Mouse (Mus musculus): ENCODE measurements around the gene Cuedc1. TPM values are rescaled to one million over a fixed set of nuclear protein-coding genes. Genes with fewer than 3 reads are reported as not detected.

The Cuedc1 gene
- polyA plus RNA-seq, 1 experiment: 14.4 TPM

DNA sequence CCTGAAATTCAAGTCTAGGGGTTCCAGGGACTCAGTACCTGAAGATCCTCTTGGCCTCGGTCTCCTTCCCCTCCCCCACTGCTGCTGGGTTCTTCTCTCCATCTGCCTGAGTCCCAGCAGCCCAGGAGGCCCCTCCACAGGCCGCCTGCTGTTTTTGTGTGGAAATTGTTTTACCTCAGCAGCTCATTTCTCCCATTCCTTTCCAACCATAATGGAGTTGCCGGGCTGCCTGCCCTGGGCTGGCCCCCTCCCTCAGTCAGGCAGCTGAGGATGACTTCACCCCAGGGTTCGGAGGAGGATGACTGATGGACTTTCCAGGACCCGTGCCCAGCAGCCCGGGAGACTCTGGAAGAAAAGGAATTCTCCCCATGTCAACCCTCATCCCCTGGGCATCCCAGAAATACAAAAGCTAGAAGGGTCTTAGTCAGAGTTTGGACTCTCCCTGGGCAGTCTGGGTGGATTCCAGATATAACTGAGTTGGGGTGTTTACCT, 82.7 kb downstream of the Cuedc1 start:
- H3K4me1 ChIP-seq (ENCODE audit: control insufficient read depth, insufficient read depth, low read length): no peaks in the 10 kb centered on the region
- no peak for TF ChIP-seq CTCF (IDR thresholded peaks at IDR 0.05; ENCODE audit: control insufficient read depth, insufficient read depth, low read length)
- no peak for TF ChIP-seq POLR2A (IDR thresholded peaks at IDR 0.05; ENCODE audit: borderline replicate concordance, control insufficient read depth, low read depth, low read length)
- H3K27ac ChIP-seq (ENCODE audit: control insufficient read depth, insufficient read depth, low read depth, low read length, poor library complexity): no peak overlapping the region
- WGBS: 56% methylated on average over 6 of the region's 6 CpGs
- H3K4me3 ChIP-seq (replicated peaks; ENCODE audit: control insufficient read depth, low read depth, low read length): no peak overlapping the region

DNA sequence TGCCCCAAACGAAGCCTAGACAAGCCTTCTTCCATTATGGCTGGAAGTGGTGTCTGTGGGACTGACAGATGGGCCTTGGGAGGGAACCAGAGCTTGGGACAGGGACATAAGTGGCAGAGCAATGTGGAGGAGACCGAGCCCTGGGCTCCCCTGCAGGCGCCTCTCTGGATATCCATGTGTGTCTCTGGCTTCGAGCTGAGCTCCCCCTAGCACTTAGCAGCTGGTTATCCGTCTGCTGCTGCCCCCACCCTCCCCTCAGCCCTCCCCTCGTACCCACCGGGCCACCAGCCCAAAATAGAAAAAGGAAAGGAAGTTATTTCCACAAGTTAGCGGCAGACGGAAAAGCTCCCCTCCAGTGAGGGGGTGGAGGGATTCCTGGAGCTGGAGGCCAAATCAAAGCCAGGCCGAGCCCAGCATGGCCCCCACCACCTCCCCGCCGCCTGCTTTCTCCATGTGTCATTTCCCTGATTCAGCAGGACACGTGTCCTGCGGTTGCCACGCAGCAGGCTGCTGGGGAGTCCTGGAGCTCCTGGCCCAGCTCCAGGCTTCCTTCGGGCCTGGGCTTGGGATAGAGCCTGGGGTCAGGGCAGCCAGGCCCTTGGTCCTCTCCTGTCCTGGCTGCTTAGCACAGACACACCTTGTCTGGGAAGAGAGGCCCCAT, 83.2 kb downstream of the Cuedc1 start:
- TF ChIP-seq CTCF (IDR thresholded peaks at IDR 0.05; ENCODE audit: control insufficient read depth, insufficient read depth, low read length): no peak
- no peak for TF ChIP-seq POLR2A (IDR thresholded peaks at IDR 0.05; ENCODE audit: borderline replicate concordance, control insufficient read depth, low read depth, low read length)
- Histone ChIP-seq H3K4me3 (replicated peaks; ENCODE audit: control insufficient read depth, low read depth, low read length) (no peak overlapping the region), H3K4me1 (ENCODE audit: control insufficient read depth, insufficient read depth, low read length) (no peaks in the 10 kb centered on the region), H3K27ac (ENCODE audit: control insufficient read depth, insufficient read depth, low read depth, low read length, poor library complexity) (no peak overlapping the region)
- WGBS: 9% methylated on average over 16 of the region's 16 CpGs

DNA sequence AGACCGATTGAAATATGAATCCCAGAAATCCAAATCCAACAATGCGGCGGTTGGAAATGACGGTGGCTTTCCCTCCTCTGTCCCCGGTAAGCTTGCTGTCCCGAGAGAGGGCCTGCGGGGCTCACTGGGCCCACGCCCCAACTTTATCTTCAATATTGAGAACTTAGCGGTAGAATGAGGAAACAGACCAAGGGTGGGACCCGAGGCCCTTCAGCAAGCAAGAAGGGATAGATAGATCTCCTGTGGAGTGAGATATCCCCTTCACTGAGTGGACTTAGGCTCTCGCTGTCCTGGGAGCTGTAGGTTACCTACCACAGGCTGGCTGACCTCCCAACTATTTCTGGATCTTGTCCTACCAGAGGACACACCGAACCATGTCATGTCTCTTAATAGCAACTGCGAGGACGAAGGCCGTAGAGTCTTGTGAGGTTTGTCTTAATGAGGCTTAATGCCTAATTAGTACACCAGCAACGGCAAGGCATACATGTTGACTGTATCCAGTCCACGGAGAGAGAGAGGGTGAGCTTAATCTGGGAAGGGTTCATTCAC, 86.8 kb downstream of the Cuedc1 start:
- WGBS: 70% methylated on average over 17 of the region's 17 CpGs
- no peak for TF ChIP-seq CTCF (IDR thresholded peaks at IDR 0.05; ENCODE audit: control insufficient read depth, insufficient read depth, low read length)
- no peak for TF ChIP-seq POLR2A (IDR thresholded peaks at IDR 0.05; ENCODE audit: borderline replicate concordance, control insufficient read depth, low read depth, low read length)
- Histone ChIP-seq H3K27ac (ENCODE audit: control insufficient read depth, insufficient read depth, low read depth, low read length, poor library complexity) (no peak overlapping the region), H3K4me3 (replicated peaks; ENCODE audit: control insufficient read depth, low read depth, low read length) (no peak overlapping the region), H3K4me1 (ENCODE audit: control insufficient read depth, insufficient read depth, low read length) (no peaks in the 10 kb centered on the region)

DNA sequence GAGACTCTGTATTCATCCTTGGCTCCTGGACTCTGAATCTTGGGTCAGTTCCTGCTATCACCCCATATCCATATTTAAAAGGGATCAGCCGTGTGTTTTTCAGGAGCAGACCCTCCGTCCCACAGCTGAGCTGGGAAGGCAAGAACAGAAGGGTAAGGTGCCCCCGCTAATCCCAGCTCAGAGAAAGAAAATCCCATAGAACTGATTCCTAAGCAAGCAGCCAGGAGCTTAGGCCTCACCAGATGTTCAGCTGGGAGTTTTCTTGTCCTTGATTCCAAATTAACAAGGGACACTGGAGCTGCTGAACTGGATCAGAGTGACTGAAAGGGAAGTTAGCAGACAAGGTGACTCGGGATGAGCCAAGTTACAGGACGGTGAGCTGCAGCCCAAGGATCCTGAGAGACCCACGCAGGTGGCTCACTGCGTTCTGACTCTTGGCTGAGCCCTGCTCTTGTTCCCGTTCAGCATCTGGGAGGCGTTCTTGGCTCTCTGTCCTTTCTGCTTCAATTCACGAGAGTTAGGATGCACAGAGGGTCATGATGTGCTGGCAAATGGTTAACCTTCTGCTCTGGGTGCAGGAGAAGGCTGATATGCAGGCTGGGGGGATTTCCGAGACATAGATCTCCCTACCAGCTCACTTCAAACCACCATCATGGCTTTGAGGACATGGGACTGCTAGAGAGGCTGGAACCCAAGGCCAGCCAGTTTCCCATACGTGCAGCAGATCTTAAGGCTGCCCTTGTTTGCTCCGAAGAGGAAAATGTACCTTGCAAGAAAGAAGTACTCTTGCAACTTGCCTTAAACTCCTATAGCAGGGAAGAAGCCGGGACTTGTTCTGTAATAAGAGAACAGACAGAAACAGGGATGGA, 88.5 kb downstream of the Cuedc1 start:
- Histone ChIP-seq H3K27ac (ENCODE audit: control insufficient read depth, insufficient read depth, low read depth, low read length, poor library complexity) (no peak overlapping the region), H3K4me3 (replicated peaks; ENCODE audit: control insufficient read depth, low read depth, low read length) (no peak overlapping the region), H3K4me1 (ENCODE audit: control insufficient read depth, insufficient read depth, low read length) (no peaks in the 10 kb centered on the region)
- 81% methylated on average over 14 of the region's 14 CpGs for WGBS
- TF ChIP-seq CTCF (IDR thresholded peaks at IDR 0.05; ENCODE audit: control insufficient read depth, insufficient read depth, low read length): no peak
- no peak for TF ChIP-seq POLR2A (IDR thresholded peaks at IDR 0.05; ENCODE audit: borderline replicate concordance, control insufficient read depth, low read depth, low read length)

DNA sequence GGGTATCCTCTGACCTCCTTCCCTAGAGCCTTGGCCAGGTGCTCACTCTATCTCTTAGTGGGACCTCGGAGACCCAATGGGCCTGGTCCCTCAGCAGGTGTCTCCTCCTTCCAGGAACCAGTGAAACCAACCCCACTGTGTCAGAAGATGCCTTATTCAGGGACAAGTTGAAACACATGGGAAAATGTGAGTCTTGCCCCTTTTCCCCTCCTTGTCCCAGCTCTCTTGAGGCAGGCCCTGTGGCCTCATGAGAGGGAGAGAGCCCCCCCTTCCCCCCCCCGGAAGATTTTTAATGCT, 89.0 kb downstream of the Cuedc1 start:
- Histone ChIP-seq H3K4me1 (ENCODE audit: control insufficient read depth, insufficient read depth, low read length) (no peaks in the 10 kb centered on the region), H3K4me3 (replicated peaks; ENCODE audit: control insufficient read depth, low read depth, low read length) (no peak overlapping the region), H3K27ac (ENCODE audit: control insufficient read depth, insufficient read depth, low read depth, low read length, poor library complexity) (no peak overlapping the region)
- TF ChIP-seq POLR2A (IDR thresholded peaks at IDR 0.05; ENCODE audit: borderline replicate concordance, control insufficient read depth, low read depth, low read length): no peak
- WGBS: 57% methylated on average over 2 of the region's 2 CpGs

DNA sequence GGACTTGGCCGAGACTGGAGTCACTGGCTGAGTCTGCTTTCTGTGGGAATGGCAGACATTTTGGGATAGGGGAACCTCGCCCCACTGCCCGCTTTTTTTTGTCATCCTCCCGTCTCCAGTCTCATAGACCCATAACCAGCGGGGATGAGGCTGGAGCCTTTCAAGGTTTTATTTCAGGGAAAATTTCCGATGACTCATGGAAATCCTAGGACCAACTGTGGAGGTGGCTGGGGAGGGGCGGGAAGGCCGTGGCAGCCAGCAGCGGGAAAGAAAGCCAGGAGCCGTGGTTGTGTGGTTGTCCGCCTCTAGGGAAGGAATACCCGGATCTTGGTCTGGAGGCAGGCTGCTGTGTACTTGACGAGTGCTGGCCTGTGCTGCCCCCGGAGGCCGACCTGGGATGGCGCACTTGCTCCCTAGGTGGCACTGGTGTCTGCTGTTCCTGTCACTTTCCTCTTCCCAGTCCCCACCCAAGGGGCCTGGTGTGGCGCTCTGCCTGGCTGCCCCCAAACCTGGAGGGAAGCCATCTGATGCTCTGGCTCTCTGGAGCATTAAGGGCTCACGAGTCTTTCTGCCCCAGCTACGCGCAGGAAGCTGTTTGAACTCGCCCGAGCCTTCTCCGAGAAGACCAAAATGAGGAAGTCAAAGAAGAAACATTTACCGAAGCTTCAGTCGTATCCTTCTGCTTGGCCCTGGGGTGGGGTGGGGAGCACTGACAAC, 89.7 kb downstream of the Cuedc1 start:
- peak overlapping the region; percentile 62 for H3K27ac ChIP-seq (ENCODE audit: control insufficient read depth, insufficient read depth, low read depth, low read length, poor library complexity)
- 12% methylated on average over 25 of the region's 25 CpGs for WGBS
- H3K4me3 ChIP-seq (replicated peaks; ENCODE audit: control insufficient read depth, low read depth, low read length): peak overlapping the region; percentile 67
- no peak for TF ChIP-seq POLR2A (IDR thresholded peaks at IDR 0.05; ENCODE audit: borderline replicate concordance, control insufficient read depth, low read depth, low read length)
- TF ChIP-seq CTCF (IDR thresholded peaks at IDR 0.05; ENCODE audit: control insufficient read depth, insufficient read depth, low read length): peak; percentile 88
- no peaks in the 10 kb centered on the region for H3K4me1 ChIP-seq (ENCODE audit: control insufficient read depth, insufficient read depth, low read length)

DNA sequence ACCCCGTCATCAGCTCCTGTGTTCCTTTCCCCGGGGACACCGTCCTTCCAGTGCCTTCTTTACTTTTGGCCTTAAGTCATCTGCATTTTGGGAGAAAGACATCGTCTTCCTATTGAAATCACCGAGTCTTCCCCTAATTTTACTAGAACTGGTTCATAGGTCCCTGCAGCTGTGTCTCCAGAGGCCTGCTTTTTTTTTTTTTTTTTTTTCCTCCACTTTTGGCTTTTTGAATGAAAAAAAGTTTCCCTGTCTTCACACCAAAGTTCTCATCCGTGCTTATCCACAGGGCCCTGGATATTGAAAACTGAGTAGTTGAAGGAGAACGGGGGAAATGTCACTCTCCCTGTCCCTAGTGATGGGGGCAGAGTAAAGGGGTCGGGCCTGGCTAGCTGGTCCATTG, 90.4 kb downstream of the Cuedc1 start:
- Histone ChIP-seq H3K4me3 (replicated peaks; ENCODE audit: control insufficient read depth, low read depth, low read length) (peak overlapping the region; percentile 67), H3K4me1 (ENCODE audit: control insufficient read depth, insufficient read depth, low read length) (no peaks in the 10 kb centered on the region), H3K27ac (ENCODE audit: control insufficient read depth, insufficient read depth, low read depth, low read length, poor library complexity) (no peak overlapping the region)
- TF ChIP-seq POLR2A (IDR thresholded peaks at IDR 0.05; ENCODE audit: borderline replicate concordance, control insufficient read depth, low read depth, low read length) (no peak), CTCF (IDR thresholded peaks at IDR 0.05; ENCODE audit: control insufficient read depth, insufficient read depth, low read length) (no peak)
- 31% methylated on average over 8 of the region's 8 CpGs for WGBS

DNA sequence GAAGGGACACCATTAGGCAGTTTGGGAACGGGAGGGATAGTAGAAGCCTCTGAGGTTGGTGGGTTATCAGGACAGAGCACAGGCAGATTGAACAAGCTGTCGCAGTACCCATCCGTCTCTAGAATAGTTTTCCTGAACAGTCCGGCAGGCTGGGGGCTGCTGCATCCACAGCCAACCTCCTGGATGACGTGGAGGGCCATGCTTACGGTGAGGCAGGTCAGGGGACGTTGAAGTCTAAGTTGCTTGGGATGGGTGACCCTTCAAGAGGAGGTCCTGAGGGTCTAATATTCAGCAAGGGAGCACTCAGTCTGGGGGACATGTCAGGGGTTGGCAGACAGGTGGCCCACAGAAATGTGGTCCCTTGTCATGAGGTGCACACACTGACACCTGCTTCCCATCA, 90.8 kb downstream of the Cuedc1 start:
- Histone ChIP-seq H3K4me3 (replicated peaks; ENCODE audit: control insufficient read depth, low read depth, low read length) (no peak overlapping the region), H3K27ac (ENCODE audit: control insufficient read depth, insufficient read depth, low read depth, low read length, poor library complexity) (no peak overlapping the region), H3K4me1 (ENCODE audit: control insufficient read depth, insufficient read depth, low read length) (no peaks in the 10 kb centered on the region)
- 81% methylated on average over 7 of the region's 7 CpGs for WGBS
- TF ChIP-seq CTCF (IDR thresholded peaks at IDR 0.05; ENCODE audit: control insufficient read depth, insufficient read depth, low read length) (no peak), POLR2A (IDR thresholded peaks at IDR 0.05; ENCODE audit: borderline replicate concordance, control insufficient read depth, low read depth, low read length) (no peak)

All from bone marrow, adult 2 months (tissue).